Mouse (Mus musculus) ES-Bruce4 (cell line): ENCODE results near the gene Plcb4.

Experiments
- CTCF ChIP-seq: IDR thresholded peaks from one replicate; pipeline ENCODE4 v1.8.1; 2011; ENCODE audit warnings: low read depth, low read length
- EP300 ChIP-seq: IDR thresholded peaks from 2 replicates; pipeline ENCODE4 v1.6.1; 2011; ENCODE audit warnings: low read depth, low read length; ENCODE audit not compliant: insufficient read depth

- TF ChIP-seq CTCF = no peak
- no peak for TF ChIP-seq EP300
Measured at GRCm38 (mm10) chr2:135641636-135642035, 17.2 kb upstream of the Plcb4 start.
